Mouse (Mus musculus): ENCODE measurements around the gene Mup17. TPM values are rescaled to one million over a fixed set of nuclear protein-coding genes. Genes with fewer than 3 reads are reported as not detected.

Gene Mup17
- not detected in 2 replicates for polyA plus RNA-seq (2021; fragmentation: Nextera tagmentation)
- long read RNA-seq, experiment 1 = 0 reads
- long read RNA-seq, experiment 2 = 0 reads

DNA sequence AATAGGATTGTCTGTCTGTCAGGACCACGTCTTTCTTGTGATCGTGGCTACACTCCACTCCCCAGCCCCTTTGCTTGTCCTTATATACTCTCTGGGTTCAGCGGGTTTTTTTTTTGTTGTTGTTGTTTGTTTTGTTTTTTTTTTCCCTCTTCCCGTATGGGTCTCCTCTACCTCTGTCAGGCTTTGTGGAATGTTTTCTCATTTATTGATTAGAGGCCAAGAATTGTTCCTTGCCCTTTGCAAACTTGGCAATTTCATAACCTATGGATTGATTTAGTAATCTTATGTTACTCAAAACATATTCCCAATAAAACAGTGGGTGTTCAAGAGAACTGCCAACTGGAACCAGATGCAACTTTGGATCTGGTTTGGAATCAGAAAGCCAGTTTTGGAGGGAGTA, at the start of gene Mup17:
Gene Mup17, minus strand, starts transcription at position 101 of the 400 bp plus-strand sequence.

Other genes starting within 250 kb of the Mup17 start
- not detected in 2 replicates for gene Mup15, start 156.1 kb downstream of the Mup17 start, polyA plus RNA-seq (2021; fragmentation: Nextera tagmentation)
- not detected in 2 replicates for gene Mup16, start 76.3 kb downstream of the Mup17 start, polyA plus RNA-seq (2021; fragmentation: Nextera tagmentation)
- gene Mup18, start 78.3 kb upstream of the Mup17 start, polyA plus RNA-seq (2021; fragmentation: Nextera tagmentation) = not detected in 2 replicates
- gene Mup19, start 186.4 kb upstream of the Mup17 start, polyA plus RNA-seq (2021; fragmentation: Nextera tagmentation) = not detected in 2 replicates
- 0.41 TPM in 1 of 2 replicates, not detected in the other for gene Mup5, start 239.4 kb upstream of the Mup17 start, polyA plus RNA-seq (2021; fragmentation: Nextera tagmentation)